Mouse (Mus musculus) kidney, embryonic 16.5 days (tissue): ENCODE results near the gene Rad54l2. TPM values are rescaled to one million over a fixed set of nuclear protein-coding genes. Genes with fewer than 3 reads are reported as not detected.

Source experiments
- ATAC-seq: fragments of 200-750 bp; cut with Nextera tagmentation; 2 replicates; pipeline ENCODE4 v1.8.0; 2017; ENCODE audit warnings: moderate TSS enrichment; ENCODE audit not compliant: low FRiP score, low TSS enrichment
- H3K27ac ChIP-seq: fragments of 300-500 bp; sonication (generic); 2 replicates; pipeline ENCODE4 v1.5.1; 2014; ENCODE audit warnings: low read length
- H3K27me3 ChIP-seq: fragments of 300-500 bp; sonication (generic); 2 replicates; pipeline ENCODE4 v1.6.1; 2014; ENCODE audit warnings: low read length, control low read depth, mixed read lengths; ENCODE audit not compliant: insufficient read depth
- H3K36me3 ChIP-seq: fragments of 300-500 bp; sonication (generic); 2 replicates; pipeline ENCODE4 v1.6.1; 2014; ENCODE audit warnings: low read length, control low read depth, mixed read lengths; ENCODE audit not compliant: insufficient read depth
- H3K4me1 ChIP-seq: fragments of 300-500 bp; sonication (generic); 2 replicates; pipeline ENCODE4 v1.6.1; 2014; ENCODE audit warnings: low read length, control low read depth, mixed read lengths; ENCODE audit not compliant: insufficient read depth
- H3K4me2 ChIP-seq: fragments of 300-500 bp; sonication (generic); replicated peaks from 2 replicates; pipeline ENCODE4 v1.6.1; 2014; ENCODE audit warnings: low read depth, low read length
- H3K4me3 ChIP-seq: fragments of 300-500 bp; sonication (generic); 2 replicates; pipeline ENCODE4 v1.5.1; 2014; ENCODE audit warnings: mild to moderate bottlenecking, low read length
- H3K9ac ChIP-seq: fragments of 300-500 bp; sonication (generic); replicated peaks from 2 replicates; pipeline ENCODE4 v1.6.1; 2014; ENCODE audit warnings: low read length
- H3K9me3 ChIP-seq: fragments of 300-500 bp; sonication (generic); 2 replicates; pipeline ENCODE4 v1.6.1; 2016; ENCODE audit warnings: low read length, control low read depth
- WGBS: fragments of 180-500 bp; shearing (Covaris S2); extraction: QIAGEN DNeasy Blood & Tissue Kit; methylation state at CpG from one replicate; pipeline ENCODE4 v1.1.7; 2014; 5-methylcytosine and 5-hydroxymethylcytosine counted together
- polyA plus RNA-seq: library from polyadenylated mRNA; unstranded; fragments of >200 nt; fragmentation: Nextera tagmentation; extraction: Ambion mirVana; gene quantifications from 2 replicates; pipeline ENCODE4 v1.2.1, GENCODE M21; 2015

Rad54l2 gene
- polyA plus RNA-seq, 1 experiment from 2014 or later: 6.7 TPM

- H3K27me3 ChIP-seq: no peaks in the 10 kb centered on the region
- no peaks in the 10 kb centered on the region for H3K36me3 ChIP-seq
- no peak overlapping the region for H3K4me3 ChIP-seq
- no peak for ATAC-seq
- no peak overlapping the region for H3K9ac ChIP-seq
- H3K4me1 ChIP-seq: no peaks in the 10 kb centered on the region
- no peak overlapping the region for H3K4me2 ChIP-seq
- H3K9me3 ChIP-seq: no peaks in the 10 kb centered on the region
- 70% methylated on average over 6 of the region's 6 CpGs for WGBS
- no peak overlapping the region for H3K27ac ChIP-seq
Observed at GRCm38 (mm10) chr9:106643787-106644186, 145.2 kb downstream of the Rad54l2 start.

GRCm38 (mm10) chr9:106643128-106643527 is 145.9 kb downstream of the Rad54l2 start:
- Histone ChIP-seq H3K9me3 (no peaks in the 10 kb centered on the region), H3K4me2 (no peak overlapping the region), H3K4me3 (no peak overlapping the region), H3K36me3 (no peaks in the 10 kb centered on the region), H3K9ac (no peak overlapping the region), H3K4me1 (no peaks in the 10 kb centered on the region), H3K27ac (no peak overlapping the region), H3K27me3 (no peaks in the 10 kb centered on the region)
- 35% methylated on average over 7 of the region's 7 CpGs for WGBS
- 0 out of 2 replicates have a peak, but pooled peaks have one; percentile 49 for ATAC-seq

DNA sequence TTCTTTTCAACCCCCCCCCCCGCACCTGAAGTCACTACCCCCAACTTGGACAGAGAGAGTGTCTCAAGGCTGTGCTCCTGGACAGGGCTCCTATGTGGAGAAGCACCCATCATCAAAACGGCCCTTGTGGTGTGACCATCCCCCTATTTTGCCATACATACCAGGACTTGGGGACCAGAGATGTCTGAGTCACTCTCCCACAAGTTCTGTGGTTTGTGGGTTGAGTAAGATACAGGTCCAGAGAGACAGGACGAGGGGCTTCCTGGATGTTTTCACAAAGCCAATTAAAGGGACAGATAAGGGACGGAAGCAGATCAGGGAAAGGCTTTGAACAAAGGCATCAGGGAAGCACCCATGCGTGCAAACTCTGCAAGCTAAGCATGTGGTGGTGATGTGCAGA is 147.6 kb downstream of the Rad54l2 start:
- Histone ChIP-seq H3K27me3 (no peaks in the 10 kb centered on the region), H3K36me3 (no peaks in the 10 kb centered on the region), H3K9me3 (no peaks in the 10 kb centered on the region), H3K9ac (no peak overlapping the region), H3K4me3 (no peak overlapping the region), H3K27ac (no peak overlapping the region), H3K4me1 (no peaks in the 10 kb centered on the region), H3K4me2 (no peak overlapping the region)
- 50% methylated on average over 5 of the region's 5 CpGs for WGBS
- no peak for ATAC-seq

GRCm38 (mm10) chr9:106638154-106638553 is 150.8 kb downstream of the Rad54l2 start:
- ATAC-seq: no peak
- no peak overlapping the region for H3K4me2 ChIP-seq
- H3K36me3 ChIP-seq: no peaks in the 10 kb centered on the region
- no peaks in the 10 kb centered on the region for H3K9me3 ChIP-seq
- H3K27ac ChIP-seq: no peak overlapping the region
- H3K9ac ChIP-seq: no peak overlapping the region
- 93% methylated on average over 8 of the region's 8 CpGs for WGBS
- H3K4me1 ChIP-seq: no peaks in the 10 kb centered on the region
- H3K4me3 ChIP-seq: no peak overlapping the region
- H3K27me3 ChIP-seq: no peaks in the 10 kb centered on the region

Other genes with a start within 250 kb of the Rad54l2 start
- gene Iqcf3, start 227.6 kb downstream of the Rad54l2 start, polyA plus RNA-seq: not detected in 2 replicates
- gene Iqcf4, start 218.2 kb downstream of the Rad54l2 start, polyA plus RNA-seq: not detected in 2 replicates
- gene Iqcf6, start 162.6 kb downstream of the Rad54l2 start, polyA plus RNA-seq: not detected in 2 replicates
- not detected in 2 replicates for gene Grm2, start 133.1 kb downstream of the Rad54l2 start, polyA plus RNA-seq
- 84.1 and 88.0 TPM in 2 replicates for gene Tex264, start 103.3 kb downstream of the Rad54l2 start, polyA plus RNA-seq
- 25.5 and 31.4 TPM in 2 replicates for gene Dcaf1, start 32.7 kb upstream of the Rad54l2 start, polyA plus RNA-seq
- 6.4 and 7.8 TPM in 2 replicates for gene Rbm15b, start 98.2 kb upstream of the Rad54l2 start, polyA plus RNA-seq
- 290 and 327 TPM in 2 replicates for gene Manf, start 102.8 kb upstream of the Rad54l2 start, polyA plus RNA-seq